Mouse (Mus musculus): Measurements from ENCODE around the gene Npy4r. TPM values are rescaled to one million over a fixed set of nuclear protein-coding genes. Genes with fewer than 3 reads are reported as not detected.

Gene Npy4r
- total RNA-seq, 2 experiments from 2014 or later: not detected

GRCm38 (mm10) chr14:34120016-34120910 lies 32.0 kb downstream of the Npy4r start:
- ATAC-seq (ENCODE audit: poor library complexity, severe bottlenecking): no peak

GRCm38 (mm10) chr14:34119046-34119723 lies 33.1 kb downstream of the Npy4r start:
- no peak for ATAC-seq (ENCODE audit: poor library complexity, severe bottlenecking)

- no peak for ATAC-seq (ENCODE audit: poor library complexity, severe bottlenecking)
Observed at GRCm38 (mm10) chr14:34114311-34114710, 38.0 kb downstream of the Npy4r start.

GRCm38 (mm10) chr14:34107594-34107993 lies 44.7 kb downstream of the Npy4r start:
- ATAC-seq (ENCODE audit: poor library complexity, severe bottlenecking): peak; percentile 60; the same call in 1 of the 2 replicates

GRCm38 (mm10) chr14:34106389-34107062 lies 45.8 kb downstream of the Npy4r start:
- ATAC-seq (ENCODE audit: poor library complexity, severe bottlenecking): peak; percentile 69

GRCm38 (mm10) chr14:34104892-34105291 lies 47.4 kb downstream of the Npy4r start:
- peak; percentile 44; the same call in 1 of the 2 replicates for ATAC-seq (ENCODE audit: poor library complexity, severe bottlenecking)

- ATAC-seq (ENCODE audit: poor library complexity, severe bottlenecking): no peak
Observed at GRCm38 (mm10) chr14:34103855-34104254, 48.4 kb downstream of the Npy4r start.

GRCm38 (mm10) chr14:34102601-34103000 lies 49.7 kb downstream of the Npy4r start, which contains the start of gene A630023A22Rik:
A630023A22Rik (minus strand) TSS chr14:34102754.
- no peak for ATAC-seq (ENCODE audit: poor library complexity, severe bottlenecking)

GRCm38 (mm10) chr14:34096161-34096560 lies 56.1 kb downstream of the Npy4r start:
- no peak for ATAC-seq (ENCODE audit: poor library complexity, severe bottlenecking)

Other genes with a start within 250 kb of the Npy4r start
- not detected in 2 replicates for gene Gdf10, start 228.9 kb downstream of the Npy4r start, total RNA-seq (2015)
- not detected in 2 replicates for gene Gdf10, start 228.9 kb downstream of the Npy4r start, total RNA-seq (2017)
- not detected in 2 replicates for gene Gdf2, start 211.4 kb downstream of the Npy4r start, total RNA-seq (2015)
- not detected in 2 replicates for gene Gdf2, start 211.4 kb downstream of the Npy4r start, total RNA-seq (2017)
- not detected in 2 replicates for gene Rbp3, start 198.5 kb downstream of the Npy4r start, total RNA-seq (2015)
- not detected in 2 replicates for gene Rbp3, start 198.5 kb downstream of the Npy4r start, total RNA-seq (2017)
- gene Zfp488, start 173.7 kb downstream of the Npy4r start, total RNA-seq (2015): not detected in 2 replicates
- 0.08 TPM in 1 of 2 replicates, not detected in the other for gene Zfp488, start 173.7 kb downstream of the Npy4r start, total RNA-seq (2017)
- gene Gm30083, start 137.3 kb downstream of the Npy4r start, total RNA-seq (2015): not detected in 2 replicates
- not detected in 2 replicates for gene Gm30083, start 137.3 kb downstream of the Npy4r start, total RNA-seq (2017)
- gene Gm5460, start 135.7 kb downstream of the Npy4r start, total RNA-seq (2015): not detected in 2 replicates
- not detected in 2 replicates for gene Gm5460, start 135.7 kb downstream of the Npy4r start, total RNA-seq (2017)
- gene Antxrl, start 99.8 kb downstream of the Npy4r start, total RNA-seq (2015): not detected in 2 replicates
- not detected in 2 replicates for gene Antxrl, start 99.8 kb downstream of the Npy4r start, total RNA-seq (2017)
- gene Anxa8, start 66.5 kb downstream of the Npy4r start, total RNA-seq (2015): not detected in 2 replicates
- not detected in 2 replicates for gene Anxa8, start 66.5 kb downstream of the Npy4r start, total RNA-seq (2017)
- not detected in 2 replicates for gene A630023A22Rik, start 49.7 kb downstream of the Npy4r start, total RNA-seq (2015)
- gene A630023A22Rik, start 49.7 kb downstream of the Npy4r start, total RNA-seq (2017): not detected in 2 replicates
- not detected in 2 replicates for gene Gprin2, start 49.2 kb upstream of the Npy4r start, total RNA-seq (2015)
- gene Gprin2, start 49.2 kb upstream of the Npy4r start, total RNA-seq (2017): not detected in 2 replicates
- not detected in 2 replicates for gene Syt15, start 67.1 kb upstream of the Npy4r start, total RNA-seq (2015)
- gene Syt15, start 67.1 kb upstream of the Npy4r start, total RNA-seq (2017): not detected in 2 replicates
- 11.5 and 13.4 TPM in 2 replicates for gene Shld2, start 158.0 kb upstream of the Npy4r start, total RNA-seq (2015)
- gene Shld2, start 158.0 kb upstream of the Npy4r start, total RNA-seq (2017): 12.9 and 14.6 TPM in 2 replicates
- gene Glud1, start 158.2 kb upstream of the Npy4r start, total RNA-seq (2015): 362 and 395 TPM in 2 replicates
- 294 and 308 TPM in 2 replicates for gene Glud1, start 158.2 kb upstream of the Npy4r start, total RNA-seq (2017)
- not detected in 2 replicates for gene Fam25c, start 202.9 kb upstream of the Npy4r start, total RNA-seq (2015)
- gene Fam25c, start 202.9 kb upstream of the Npy4r start, total RNA-seq (2017): not detected in 2 replicates
- not detected in 2 replicates for gene Sncg, start 222.3 kb upstream of the Npy4r start, total RNA-seq (2015)
- gene Sncg, start 222.3 kb upstream of the Npy4r start, total RNA-seq (2017): not detected in 2 replicates
- not detected in 2 replicates for gene Mmrn2, start 223.0 kb upstream of the Npy4r start, total RNA-seq (2015)
- gene Mmrn2, start 223.0 kb upstream of the Npy4r start, total RNA-seq (2017): not detected in 2 replicates